Comparison of ENCODE assay signal across 9 mouse cellular contexts in genomic region chr12:75853559-75853958, GRCm38 (mm10). TPM values are rescaled to one million over a fixed set of nuclear protein-coding genes. Genes with fewer than 3 reads are reported as not detected.
DNase-seq lines count a peak whose midpoint lies in the region; ATAC-seq and TF ChIP-seq lines count a peak whose summit lies in the region.
"Had no signal": no experiment of that assay in that cellular context is flagged by ENCODE, and none has a peak within 500 bp of the region (broad histone marks: within the 10 kb centered on the region; RNA-seq: fewer than 3 reads in every experiment).

No protein-coding gene starts in this region.

- WGBS in heart, adult 2 months, result 3% methylated on average over 8 of the region's 8 CpGs
- 21% methylated on average over 8 of the region's 8 CpGs for WGBS in kidney, embryonic 16.5 days
- WGBS in midbrain, embryonic 11.5 days, result 70% methylated on average over 8 of the region's 8 CpGs

- peak overlapping the region; percentile 32 for H3K4me2 ChIP-seq in kidney, embryonic 16.5 days (replicated peaks; ENCODE audit: low read depth, low read length)
- no peak overlapping the region for H3K4me2 ChIP-seq in midbrain, embryonic 11.5 days

- TF ChIP-seq CTCF in heart, adult 2 months (IDR thresholded peaks at IDR 0.05), result no peak

- H3K9ac ChIP-seq in heart, adult 2 months (ENCODE audit: low read depth, low read length), result peak overlapping the region; percentile 20; the same call in 1 of the 2 replicates
- H3K9ac ChIP-seq in kidney, embryonic 16.5 days (replicated peaks; ENCODE audit: low read length), result peak overlapping the region; percentile 24; the same call in 1 of the 2 replicates
- no peak overlapping the region for H3K9ac ChIP-seq in midbrain, embryonic 11.5 days (ENCODE audit: low read length)

- no peak for TF ChIP-seq EP300 in heart, adult 2 months (IDR thresholded peaks at IDR 0.05; ENCODE audit: insufficient read depth, low read depth, low read length)

- peak overlapping the region; percentile 34 for H3K4me3 ChIP-seq in heart, adult 2 months
- H3K4me3 ChIP-seq in kidney, embryonic 16.5 days (ENCODE audit: low read length), result peak overlapping the region; percentile 3
- peak overlapping the region; percentile 34 for H3K4me3 ChIP-seq in megakaryocyte, embryonic 14.5 days (replicated peaks)
- no peak overlapping the region for H3K4me3 ChIP-seq in midbrain, embryonic 11.5 days (ENCODE audit: low read depth, low read length)

- peaks cover 6% of the 10 kb centered on the region; the same call in 1 of the 2 replicates for H3K36me3 ChIP-seq in heart, adult 2 months (ENCODE audit: control insufficient read depth, insufficient read depth, low read length)
- H3K36me3 ChIP-seq in kidney, embryonic 16.5 days (ENCODE audit: insufficient read depth, low read length), result no peaks in the 10 kb centered on the region
- no peaks in the 10 kb centered on the region for H3K36me3 ChIP-seq in megakaryocyte, embryonic 14.5 days (replicated peaks; ENCODE audit: low read length)
- no peaks in the 10 kb centered on the region for H3K36me3 ChIP-seq in midbrain, embryonic 11.5 days (ENCODE audit: control insufficient read depth, insufficient read depth, low read length)
- H3K36me3 ChIP-seq: G1E had no signal

- no peaks in the 10 kb centered on the region for H3K79me2 ChIP-seq in heart, adult 2 months (replicated peaks; ENCODE audit: control insufficient read depth, insufficient read depth, low read length)

- H3K9me3 ChIP-seq in kidney, embryonic 16.5 days (ENCODE audit: low read length), result no peaks in the 10 kb centered on the region
- no peaks in the 10 kb centered on the region for H3K9me3 ChIP-seq in megakaryocyte, embryonic 14.5 days
- H3K9me3 ChIP-seq in midbrain, embryonic 11.5 days (ENCODE audit: control insufficient read depth, low read length), result no peaks in the 10 kb centered on the region
- H3K9me3 ChIP-seq: G1E had no signal

- no peaks in the 10 kb centered on the region for H3K27me3 ChIP-seq in heart, adult 2 months (ENCODE audit: control insufficient read depth, insufficient read depth, low read length)
- no peaks in the 10 kb centered on the region for H3K27me3 ChIP-seq in kidney, embryonic 16.5 days (ENCODE audit: insufficient read depth, low read length)
- H3K27me3 ChIP-seq in megakaryocyte, embryonic 14.5 days (replicated peaks), result peaks cover 29% of the 10 kb centered on the region
- H3K27me3 ChIP-seq in midbrain, embryonic 11.5 days (ENCODE audit: control insufficient read depth, insufficient read depth, low read length), result no peaks in the 10 kb centered on the region

- no peak for ATAC-seq in kidney, embryonic 16.5 days (ENCODE audit: low FRiP score, low TSS enrichment)
- ATAC-seq in activated CD4-positive, CD25-positive, alpha-beta regulatory T cell, adult 4 months, result no peak
- no peak for ATAC-seq in midbrain, embryonic 11.5 days (ENCODE audit: low FRiP score)

- intact Hi-C loops in heart, adult 2 months (cut with DNase I), result no loop called here

- peak; percentile 2 for DNase-seq in left cerebral cortex, adult 11 months (ENCODE audit: low spot score)
- no peak for DNase-seq in left cerebral cortex, adult 18-20 months (ENCODE audit: low spot score in 2 of 2)
- peak; percentile 56 to 69 for DNase-seq in heart, adult 2 months
- DNase-seq in thymus, postnatal 36 days, result no peak
- DNase-seq in midbrain, embryonic 11.5 days (ENCODE audit: low spot score, missing footprints), result no peak

- peaks cover 12% of the 10 kb centered on the region for H3K4me1 ChIP-seq in heart, adult 2 months (ENCODE audit: control insufficient read depth, insufficient read depth, low read length)
- peaks cover 46% of the 10 kb centered on the region for H3K4me1 ChIP-seq in kidney, embryonic 16.5 days (ENCODE audit: insufficient read depth, low read length)
- peaks cover 20% of the 10 kb centered on the region for H3K4me1 ChIP-seq in megakaryocyte, embryonic 14.5 days
- peaks cover 4% of the 10 kb centered on the region; the same call in 1 of the 2 replicates for H3K4me1 ChIP-seq in midbrain, embryonic 11.5 days (ENCODE audit: control insufficient read depth, insufficient read depth, low read length)

- peak; percentile 16; the same call in 1 of the 2 replicates for TF ChIP-seq POLR2A in heart, adult 2 months (IDR thresholded peaks at IDR 0.05; ENCODE audit: insufficient read depth, low read depth, low read length)

- peak overlapping the region; percentile 85 for H3K27ac ChIP-seq in heart, adult 2 months
- peak overlapping the region; percentile 81 for H3K27ac ChIP-seq in kidney, embryonic 16.5 days (ENCODE audit: low read length)
- no peak overlapping the region for H3K27ac ChIP-seq in midbrain, embryonic 11.5 days (ENCODE audit: low read depth, low read length)

RNA-seq across cellular contexts. Expression of gene Syne2, which starts 35.6 kb away (rescaled TPM):
- total RNA-seq in left cerebral cortex, adult 18-20 months (2021), result 10 to 100 TPM; 20.8 to 21.8 TPM
- 10 to 100 TPM; 33.1 to 33.6 TPM for total RNA-seq in heart, adult 2 months (2021)
- 21.7 and 30.3 TPM in 2 replicates for polyA plus RNA-seq in heart, adult 2 months (2012; rRNA removed)
- 58.7 and 61.9 TPM in 2 replicates for polyA plus RNA-seq in kidney, embryonic 16.5 days (2015; fragmentation: Nextera tagmentation; extraction: Ambion mirVana)
- 0.61 and 0.78 TPM in 2 replicates for polyA plus RNA-seq in megakaryocyte, embryonic 14.5 days (2012; ENCODE audit: insufficient read depth, low replicate concordance)
- polyA plus RNA-seq in activated CD4-positive, CD25-positive, alpha-beta regulatory T cell, adult 4 months (2017; shearing (Covaris generic)), result 10 to 100 TPM; 12.7 to 14.6 TPM
- 79.1 and 80.1 TPM in 2 replicates for polyA plus RNA-seq in midbrain, embryonic 11.5 days (2014; fragmentation: Nextera tagmentation; extraction: Ambion mirVana)
- polyA plus RNA-seq: G1E had no signal

Comparison
In these comparisons a context has a peak if more than half of its experiments do, and no peak if none do; other contexts are left out.
1. DNase-seq: peak in left cerebral cortex, adult 11 months (single experiment) and heart, adult 2 months (2 of 2); none in left cerebral cortex, adult 18-20 months (0 of 2), thymus, postnatal 36 days (0 of 2) and midbrain, embryonic 11.5 days (single experiment).